24 mouse cellular contexts compared by ENCODE assay signal in genomic region chr17:27580392-27581068, GRCm38 (mm10). TPM values are rescaled to one million over a fixed set of nuclear protein-coding genes. Genes with fewer than 3 reads are reported as not detected.
A peak's percentile ranks its signal among the peaks of the same experiment; 100 is the strongest.
DNase-seq lines count a peak whose midpoint lies in the region; ATAC-seq lines count a peak whose summit lies in the region.
"Had no signal": no experiment of that assay in that cellular context is flagged by ENCODE, and none has a peak within 500 bp of the region (broad histone marks: within the 10 kb centered on the region; RNA-seq: fewer than 3 reads in every experiment).

No protein-coding gene starts in this region.

- peaks cover 28% of the 10 kb centered on the region for H3K4me1 ChIP-seq in liver, embryonic 11.5 days (replicated peaks; ENCODE audit: control insufficient read depth, insufficient read depth, low read length)
- H3K4me1 ChIP-seq: midbrain, embryonic 12.5 days had no signal

- no peaks in the 10 kb centered on the region for H3K27me3 ChIP-seq in liver, embryonic 11.5 days (replicated peaks; ENCODE audit: control insufficient read depth, insufficient read depth, low read length)
- H3K27me3 ChIP-seq: midbrain, embryonic 12.5 days had no signal

- 63% methylated on average over 20 of the region's 20 CpGs for whole genome bisulfite sequencing in liver, embryonic 11.5 days

- no peak overlapping the region for H3K27ac ChIP-seq in liver, embryonic 11.5 days (ENCODE audit: low read depth, low read length)
- H3K27ac ChIP-seq: limb, embryonic 10.5 days; midbrain, embryonic 12.5 days had no signal

- H3K4me3 ChIP-seq in liver, embryonic 11.5 days (ENCODE audit: low read depth, low read length), result no peak overlapping the region
- H3K4me3 ChIP-seq: limb, embryonic 10.5 days; midbrain, embryonic 12.5 days had no signal

- peak; percentile 89 for ATAC-seq in frontal cortex, adult (ENCODE audit: low TSS enrichment)
- peak; percentile 56 for ATAC-seq in liver, embryonic 11.5 days (replicated peaks; ENCODE audit: low FRiP score)

- H3K4me2 ChIP-seq in liver, embryonic 11.5 days, result no peak overlapping the region
- H3K4me2 ChIP-seq: midbrain, embryonic 12.5 days had no signal

- H3K36me3 ChIP-seq in liver, embryonic 11.5 days (ENCODE audit: control insufficient read depth, insufficient read depth, low read length), result peaks cover 31% of the 10 kb centered on the region

- no peak for DNase-seq in frontal cortex, postnatal 14 days (ENCODE audit: low spot score in 2 of 2)
- DNase-seq in right cerebral cortex, adult 2 months (ENCODE audit: low spot score in 2 of 2), result peak; percentile 48 to 54
- no peak for DNase-seq in right cerebral cortex, postnatal 10 days (ENCODE audit: low spot score in 2 of 2)
- DNase-seq in liver, embryonic 11.5 days (ENCODE audit: low spot score), result no peak
- peak; percentile 64 for DNase-seq in telencephalon, adult 2 months (ENCODE audit: low read depth, low spot score)
- no peak for DNase-seq in kidney, postnatal 10 days
- DNase-seq in layer of hippocampus, adult 9-11 months, result no peak
- DNase-seq: adrenal gland, adult 2 months; B cell, adult 2 months; gastrocnemius, postnatal 14 days; heart, postnatal 10 days; kidney, adult 18-20 months; lung, adult 2 months; lung, postnatal 4 days; spleen, adult 18-20 months had no signal

- H3K9me3 ChIP-seq in liver, embryonic 11.5 days (ENCODE audit: control insufficient read depth, low read length), result no peaks in the 10 kb centered on the region
- H3K9me3 ChIP-seq: limb, embryonic 10.5 days; midbrain, embryonic 12.5 days had no signal

- no peak overlapping the region for H3K9ac ChIP-seq in liver, embryonic 11.5 days (ENCODE audit: low read depth, low read length)
- H3K9ac ChIP-seq: midbrain, embryonic 12.5 days had no signal

RNA-seq across cellular contexts. Expression of gene AI413582, which starts 15.0 kb away (rescaled TPM):
- 23.6 and 28.4 TPM in 2 replicates for polyA plus RNA-seq in liver, embryonic 11.5 days (2014; fragmentation: Nextera tagmentation; extraction: Ambion mirVana)

RNA-seq across cellular contexts. Expression of gene Hmga1, which starts 24.2 kb away (rescaled TPM):
- 667 and 675 TPM in 2 replicates for polyA plus RNA-seq in liver, embryonic 11.5 days (2014; fragmentation: Nextera tagmentation; extraction: Ambion mirVana)

RNA-seq across cellular contexts. Expression of gene Nudt3, which starts 42.8 kb away (rescaled TPM):
- 19.6 and 26.1 TPM in 2 replicates for polyA plus RNA-seq in liver, embryonic 11.5 days (2014; fragmentation: Nextera tagmentation; extraction: Ambion mirVana)

RNA-seq across cellular contexts. Expression of gene RPS10-NUDT3, which starts 54.5 kb away (rescaled TPM):
- polyA plus RNA-seq in liver, embryonic 11.5 days (2014; fragmentation: Nextera tagmentation; extraction: Ambion mirVana), result not detected in 2 replicates
- polyA plus RNA-seq: adrenal gland, adult 2 months; brain, embryonic 14.5 days; embryonic facial prominence, embryonic 14.5 days; large intestine, adult 2 months; limb, embryonic 10.5 days; lung, adult 2 months; midbrain, embryonic 12.5 days; neural tube, embryonic 14.5 days; stomach, embryonic 14.5 days; thymus, postnatal 0 days had no signal

RNA-seq across cellular contexts. Expression of gene Rps10, which starts 55.9 kb away (rescaled TPM):
- polyA plus RNA-seq in liver, embryonic 11.5 days (2014; fragmentation: Nextera tagmentation; extraction: Ambion mirVana), result 1,138 and 1,235 TPM in 2 replicates

Comparison
In these comparisons a context has a peak if more than half of its experiments do, and no peak if none do; other contexts are left out.
1. DNase-seq: peak in right cerebral cortex, adult 2 months (2 of 2) and telencephalon, adult 2 months (single experiment); none in frontal cortex, postnatal 14 days (0 of 2), right cerebral cortex, postnatal 10 days (0 of 2), liver, embryonic 11.5 days (single experiment), kidney, postnatal 10 days (single experiment) and layer of hippocampus, adult 9-11 months (single experiment).